Mouse (Mus musculus) small intestine, adult 2 months (tissue): ENCODE results near the gene Lpar2. TPM values are rescaled to one million over a fixed set of nuclear protein-coding genes. Genes with fewer than 3 reads are reported as not detected.

Experiments used
- H3K27ac ChIP-seq: fragments of 200-500 bp; 2 replicates; pipeline ENCODE4 v1.5.1; 2012; ENCODE audit warnings: low read depth, low read length, control low read depth, inconsistent platforms; ENCODE audit not compliant: insufficient read depth
- H3K27me3 ChIP-seq: fragments of 200-500 bp; 2 replicates; pipeline ENCODE4 v1.6.1; 2012; ENCODE audit warnings: mild to moderate bottlenecking, moderate library complexity, low read length, inconsistent platforms; ENCODE audit not compliant: control insufficient read depth, insufficient read depth
- H3K36me3 ChIP-seq: fragments of 200-500 bp; 2 replicates; pipeline ENCODE4 v1.6.1; 2012; ENCODE audit warnings: mild to moderate bottlenecking, low read length, control low read depth, inconsistent platforms; ENCODE audit not compliant: control insufficient read depth, insufficient read depth
- H3K4me1 ChIP-seq: fragments of 200-500 bp; 2 replicates; pipeline ENCODE4 v1.6.1; 2012; ENCODE audit warnings: low read length, inconsistent platforms, mixed read lengths; ENCODE audit not compliant: control insufficient read depth, insufficient read depth, insufficient read length
- H3K4me3 ChIP-seq: fragments of 200-500 bp; 2 replicates; pipeline ENCODE4 v1.5.1; 2012; ENCODE audit warnings: low read depth, mild to moderate bottlenecking, control low read depth, inconsistent platforms, low read length, moderate library complexity
- CTCF ChIP-seq: fragments of 200-500 bp; IDR thresholded peaks from 2 replicates; pipeline ENCODE4 v1.5.1; 2012; ENCODE audit warnings: low read depth, mild to moderate bottlenecking, control low read depth, inconsistent platforms, low read length, moderate library complexity, mixed read lengths; ENCODE audit not compliant: insufficient replicate concordance, insufficient read length; ENCODE audit errors: extremely low read depth
- POLR2A ChIP-seq: fragments of 200-500 bp; IDR thresholded peaks from 2 replicates; pipeline ENCODE4 v1.6.1; 2012; ENCODE audit warnings: low read depth, mild to moderate bottlenecking, control low read depth, inconsistent platforms, low read length, moderate library complexity
- WGBS: fragments of 180-500 bp; shearing (Covaris S2); methylation state at CpG from one replicate; pipeline ENCODE4 v1.1.7; 2018; 5-methylcytosine and 5-hydroxymethylcytosine counted together
- polyA plus RNA-seq: library from polyadenylated mRNA; depleted of rRNA; stranded (reverse); fragments of >200 nt; gene quantifications from 2 replicates; pipeline ENCODE4 v1.2.3, GENCODE M21; 2012

Gene Lpar2
- polyA plus RNA-seq, 1 experiment: 2.2 TPM

DNA sequence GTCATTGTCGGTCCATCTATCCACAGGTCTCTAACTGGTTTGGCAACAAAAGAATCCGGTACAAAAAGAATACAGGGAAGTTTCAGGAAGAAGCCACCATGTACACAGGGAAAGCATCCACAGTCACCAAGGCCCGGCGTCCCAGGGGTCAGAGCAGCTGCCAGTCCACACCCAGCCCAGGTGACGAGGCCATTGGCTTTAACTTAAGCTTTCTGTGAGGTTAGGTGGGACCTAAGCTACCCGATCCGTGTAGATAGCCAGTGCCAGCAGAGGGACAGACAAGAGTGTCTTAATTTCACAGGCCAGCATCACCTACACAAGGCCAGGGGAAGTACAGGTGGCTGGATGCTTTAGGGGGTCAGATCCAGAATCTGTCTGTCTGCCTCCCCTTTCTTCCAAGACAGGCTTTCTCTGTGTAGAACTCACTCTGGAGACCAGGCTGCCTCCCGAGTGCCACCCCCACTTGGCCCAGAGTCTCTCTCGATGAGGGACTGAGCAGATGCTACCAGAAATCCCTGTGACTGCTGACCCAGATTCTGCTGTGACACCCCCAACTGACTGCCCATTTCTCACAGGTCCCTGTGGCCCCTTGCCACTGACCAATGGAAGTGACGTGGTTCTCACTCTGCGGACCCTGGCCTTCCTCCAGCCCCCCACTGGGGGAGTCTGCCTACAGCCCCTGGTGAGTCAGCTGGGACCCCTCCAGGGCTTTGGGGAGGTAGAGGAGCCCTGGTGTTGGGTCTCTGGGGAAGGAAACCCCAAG, 48.0 kb downstream of the Lpar2 start:
- TF ChIP-seq CTCF: no peak
- TF ChIP-seq POLR2A: no peak
- H3K27me3 ChIP-seq: no peaks in the 10 kb centered on the region
- no peaks in the 10 kb centered on the region for H3K36me3 ChIP-seq
- 79% methylated on average over 11 of the region's 11 CpGs for WGBS
- H3K4me1 ChIP-seq: peaks cover 5% of the 10 kb centered on the region
- no peak overlapping the region for H3K27ac ChIP-seq
- no peak overlapping the region for H3K4me3 ChIP-seq

DNA sequence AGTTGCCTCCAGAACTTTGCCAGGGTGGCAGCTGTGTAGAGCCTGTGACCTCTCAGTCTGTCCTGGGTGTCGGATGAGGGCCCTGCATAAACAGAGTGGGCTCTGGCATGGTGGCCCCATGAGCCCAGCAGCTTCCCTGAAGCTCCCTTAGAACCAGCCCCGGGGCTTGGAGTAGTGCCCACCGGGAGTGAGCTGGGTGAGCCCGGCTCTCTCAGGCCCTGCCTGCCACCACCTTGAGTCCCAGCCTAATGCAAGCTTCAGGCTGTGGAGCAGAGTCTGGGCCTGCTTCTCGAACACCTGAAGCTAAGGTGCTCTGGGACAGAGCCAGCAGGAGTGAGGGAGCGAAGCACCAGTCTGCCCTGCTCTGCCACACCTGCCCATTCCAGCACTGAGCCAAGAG, 48.7 kb downstream of the Lpar2 start:
- no peak overlapping the region for H3K4me3 ChIP-seq
- no peak for TF ChIP-seq POLR2A
- no peak for TF ChIP-seq CTCF
- no peaks in the 10 kb centered on the region for H3K36me3 ChIP-seq
- H3K4me1 ChIP-seq: peaks cover 5% of the 10 kb centered on the region
- no peaks in the 10 kb centered on the region for H3K27me3 ChIP-seq
- 75% methylated on average over 6 of the region's 6 CpGs for WGBS
- H3K27ac ChIP-seq: no peak overlapping the region

DNA sequence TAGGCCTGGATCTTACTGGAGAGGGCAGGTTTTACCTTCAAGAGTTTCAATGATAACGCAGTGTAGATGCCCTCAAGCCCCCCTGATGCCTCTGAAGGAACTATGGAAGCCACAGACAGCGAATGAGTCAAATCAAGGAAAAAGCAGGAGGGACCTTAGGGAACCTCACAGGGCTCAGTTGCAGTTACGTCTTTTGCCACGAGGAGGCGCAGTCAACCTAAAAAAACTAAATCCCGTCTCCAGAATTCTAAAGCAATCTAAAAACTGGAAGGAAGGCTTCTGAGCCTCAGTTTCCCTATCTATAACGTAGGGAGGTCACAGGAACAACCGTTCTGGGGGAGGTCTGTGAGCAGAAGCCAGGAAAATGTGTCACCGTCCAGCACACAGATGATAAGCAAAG, 51.9 kb downstream of the Lpar2 start:
- no peak overlapping the region for H3K27ac ChIP-seq
- no peaks in the 10 kb centered on the region for H3K27me3 ChIP-seq
- 9% methylated on average over 9 of the region's 9 CpGs for WGBS
- TF ChIP-seq CTCF (peak; percentile 81; the same call in 1 of the 2 replicates), POLR2A (no peak)
- H3K4me1 ChIP-seq: no peaks in the 10 kb centered on the region
- no peaks in the 10 kb centered on the region for H3K36me3 ChIP-seq
- H3K4me3 ChIP-seq: no peak overlapping the region

GRCm38 (mm10) chr8:69874654-69875053, 52.4 kb downstream of the Lpar2 start:
- Histone ChIP-seq H3K4me1 (no peaks in the 10 kb centered on the region), H3K4me3 (no peak overlapping the region), H3K27me3 (peaks cover 4% of the 10 kb centered on the region), H3K36me3 (no peaks in the 10 kb centered on the region), H3K27ac (no peak overlapping the region)
- TF ChIP-seq CTCF: no peak
- no peak for TF ChIP-seq POLR2A
- WGBS: 81% methylated on average over 13 of the region's 13 CpGs

GRCm38 (mm10) chr8:69876097-69876496, 53.9 kb downstream of the Lpar2 start:
- Histone ChIP-seq H3K27ac (no peak overlapping the region), H3K4me3 (no peak overlapping the region), H3K27me3 (peaks cover 18% of the 10 kb centered on the region), H3K36me3 (no peaks in the 10 kb centered on the region), H3K4me1 (no peaks in the 10 kb centered on the region; the same call in 1 of the 2 replicates)
- 56% methylated on average over 10 of the region's 10 CpGs for WGBS
- TF ChIP-seq POLR2A (no peak), CTCF (no peak)

DNA sequence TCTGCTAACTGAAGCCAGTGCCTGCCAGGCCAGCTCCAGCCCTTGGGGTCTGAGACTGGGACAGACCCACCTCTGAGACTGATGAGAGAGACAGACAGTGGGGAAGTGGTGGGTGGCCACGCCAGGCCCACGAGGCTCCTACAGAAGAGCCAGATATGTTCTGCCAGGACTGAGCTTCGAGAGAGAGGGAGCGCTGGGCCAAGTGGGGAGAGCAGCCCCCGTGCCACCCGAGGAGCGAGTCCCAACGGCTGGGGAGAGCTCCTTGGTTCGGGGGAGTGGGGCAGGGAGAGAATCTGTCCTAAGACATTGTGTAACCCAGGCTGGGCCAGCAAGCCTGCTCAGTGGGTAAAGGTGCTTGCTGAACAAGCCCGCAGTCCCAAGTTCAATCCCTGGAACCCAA, 54.7 kb downstream of the Lpar2 start:
- 80% methylated on average over 10 of the region's 10 CpGs for WGBS

DNA sequence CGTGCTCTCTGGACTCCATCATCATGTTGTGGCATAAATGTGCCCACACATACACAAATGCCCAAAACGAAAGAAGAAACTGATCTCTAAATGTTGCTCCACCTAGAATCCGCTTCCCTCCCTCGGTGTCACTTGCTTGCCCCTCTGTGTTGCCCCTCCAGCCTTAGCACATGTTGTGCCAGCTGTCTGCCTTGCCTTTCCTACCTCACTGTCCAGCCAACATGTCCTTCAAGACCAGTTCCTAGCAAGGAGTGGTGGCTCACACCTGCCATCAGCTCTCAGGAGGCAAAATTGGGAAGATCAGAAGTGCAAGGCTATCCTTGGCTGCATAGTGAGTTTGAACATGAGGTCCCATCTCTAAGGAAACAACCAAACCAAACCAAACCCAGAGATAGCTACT, 55.2 kb downstream of the Lpar2 start:
- Histone ChIP-seq H3K27me3 (peaks cover 31% of the 10 kb centered on the region), H3K36me3 (no peaks in the 10 kb centered on the region), H3K4me3 (no peak overlapping the region), H3K4me1 (peaks cover 10% of the 10 kb centered on the region), H3K27ac (no peak overlapping the region)
- WGBS: 89% methylated on average over 4 of the region's 4 CpGs
- TF ChIP-seq CTCF (no peak), POLR2A (no peak)

More for the DNA sequence above, 54.7 kb downstream of the Lpar2 start:
- Histone ChIP-seq H3K27me3 (peaks cover 26% of the 10 kb centered on the region), H3K4me3 (no peak overlapping the region), H3K27ac (no peak overlapping the region), H3K4me1 (peaks cover 6% of the 10 kb centered on the region), H3K36me3 (no peaks in the 10 kb centered on the region)
- no peak for TF ChIP-seq CTCF
- no peak for TF ChIP-seq POLR2A
